Mouse (Mus musculus): Measurements from ENCODE around the gene Fxyd3. TPM values are rescaled to one million over a fixed set of nuclear protein-coding genes. Genes with fewer than 3 reads are reported as not detected.

The Fxyd3 gene
- total and polyA plus RNA-seq, 3 experiments = not detected

DNA sequence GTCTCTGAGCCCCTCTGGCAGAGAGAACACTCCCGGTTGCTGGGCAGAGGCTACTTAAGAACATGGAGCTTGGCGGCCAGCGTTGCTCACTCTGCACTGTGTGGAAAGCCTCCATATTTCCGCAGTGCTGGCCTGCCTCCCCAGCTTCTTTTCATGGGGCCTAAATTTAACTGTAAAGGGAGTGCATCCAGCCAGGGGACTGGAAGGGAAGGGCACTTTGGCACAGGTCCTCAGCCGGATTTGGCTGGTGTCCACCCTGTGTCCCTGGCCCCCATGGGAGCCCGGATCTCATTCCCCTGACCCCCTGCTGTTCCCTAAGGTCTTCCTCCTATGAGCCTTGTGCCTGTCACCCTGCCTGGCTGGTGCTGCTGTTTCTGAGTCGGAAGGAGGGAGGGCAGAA lies 42.0 kb upstream of the Fxyd3 start:
- DNase-seq (ENCODE audit: low read depth, low spot score) = no peak
- Histone ChIP-seq H3K4me1 (ENCODE audit: control insufficient read depth in 1 of 2, insufficient read depth in 2 of 2, low read length in 2 of 2) (no peaks in the 10 kb centered on the region), H3K79me2 (ENCODE audit: control insufficient read depth, insufficient read depth, low read length, poor library complexity) (no peaks in the 10 kb centered on the region), H3K9me3 (replicated peaks; ENCODE audit: insufficient read depth, low read length) (no peaks in the 10 kb centered on the region), H3K27me3 (ENCODE audit: control insufficient read depth in 1 of 2, insufficient read depth in 2 of 2, low read length in 2 of 2) (no peaks in the 10 kb centered on the region), H3K4me3 (ENCODE audit: control insufficient read depth in 1 of 2, insufficient read depth in 1 of 2, low read depth in 2 of 2, low read length in 2 of 2) (no peak overlapping the region), H3K36me3 (ENCODE audit: control insufficient read depth in 1 of 2, insufficient read depth in 2 of 2, low read length in 2 of 2) (no peaks in the 10 kb centered on the region), H3K27ac (ENCODE audit: control insufficient read depth, low read depth, low read length) (no peak overlapping the region), H3K9ac (ENCODE audit: control insufficient read depth, low read depth, low read length, poor library complexity, severe bottlenecking) (no peak overlapping the region)
- TF ChIP-seq EP300 (IDR thresholded peaks at IDR 0.05; ENCODE audit: low read depth in 1 of 2, low read length in 2 of 2) (no peak), ZC3H11A (IDR thresholded peaks at IDR 0.05; ENCODE audit: low read depth, low read length) (no peak), SMC3 (IDR thresholded peaks at IDR 0.05; ENCODE audit: low read depth, low read length) (no peak), USF2 (IDR thresholded peaks at IDR 0.05; ENCODE audit: borderline replicate concordance in 1 of 2, insufficient read depth in 1 of 2, low read depth in 1 of 2, low read length in 2 of 2) (no peak), MXI1 (IDR thresholded peaks at IDR 0.05; ENCODE audit: low read depth, low read length) (no peak), MYC (IDR thresholded peaks at IDR 0.05; ENCODE audit: low read depth, low read length) (no peak), KAT2A (conservative IDR thresholded peaks at IDR 0.05; ENCODE audit: low read depth, low read length) (no peak)

GRCm38 (mm10) chr7:31117465-31117864 lies 41.0 kb upstream of the Fxyd3 start:
- H3K79me2 ChIP-seq (ENCODE audit: control insufficient read depth, insufficient read depth, low read length, poor library complexity) = no peaks in the 10 kb centered on the region
- no peak overlapping the region for H3K9ac ChIP-seq (ENCODE audit: control insufficient read depth, low read depth, low read length, poor library complexity, severe bottlenecking)
- H3K4me3 ChIP-seq (ENCODE audit: control insufficient read depth in 1 of 2, insufficient read depth in 1 of 2, low read depth in 2 of 2, low read length in 2 of 2) = no peak overlapping the region
- DNase-seq (ENCODE audit: low read depth, low spot score) = no peak
- TF ChIP-seq BHLHE40 (IDR thresholded peaks at IDR 0.05; ENCODE audit: borderline replicate concordance, low read depth, low read length) = no peak
- TF ChIP-seq POLR2AphosphoS2 (IDR thresholded peaks at IDR 0.05; ENCODE audit: low read length) = no peak
- no peak for TF ChIP-seq NELFE (IDR thresholded peaks at IDR 0.05; ENCODE audit: low read depth, low read length)
- no peak for TF ChIP-seq MXI1 (IDR thresholded peaks at IDR 0.05; ENCODE audit: low read depth, low read length)
- no peak for TF ChIP-seq MAX (IDR thresholded peaks at IDR 0.05; ENCODE audit: low read length)
- TF ChIP-seq NRF1 (IDR thresholded peaks at IDR 0.05; ENCODE audit: insufficient read depth, low read depth, low read length, poor library complexity, severe bottlenecking) = no peak
- no peak for TF ChIP-seq ZNF384 (IDR thresholded peaks at IDR 0.05; ENCODE audit: low read depth, low read length)
- no peak for TF ChIP-seq ZKSCAN1 (IDR thresholded peaks at IDR 0.05; ENCODE audit: low read depth, low read length)
- no peak for TF ChIP-seq E2F4 (IDR thresholded peaks at IDR 0.05; ENCODE audit: borderline replicate concordance, low read depth, low read length)
- no peak for TF ChIP-seq HCFC1 (IDR thresholded peaks at IDR 0.05; ENCODE audit: low read depth, low read length)
- TF ChIP-seq CHD1 (IDR thresholded peaks at IDR 0.05; ENCODE audit: low read depth, low read length) = no peak
- TF ChIP-seq POLR2A (IDR thresholded peaks at IDR 0.05; ENCODE audit: control insufficient read depth in 1 of 2, insufficient read depth in 1 of 2, low read depth in 1 of 2, low read length in 2 of 2, poor library complexity in 1 of 2) = no peak
- H3K4me1 ChIP-seq (ENCODE audit: control insufficient read depth in 1 of 2, insufficient read depth in 2 of 2, low read length in 2 of 2) = peaks cover 0 to under 1% of the 10 kb centered on the region in 2 experiments; a peak in 1 of 4 replicates
- no peaks in the 10 kb centered on the region for H3K36me3 ChIP-seq (ENCODE audit: control insufficient read depth in 1 of 2, insufficient read depth in 2 of 2, low read length in 2 of 2)
- H3K27ac ChIP-seq (ENCODE audit: control insufficient read depth, low read depth, low read length) = no peak overlapping the region
- no peaks in the 10 kb centered on the region for H3K27me3 ChIP-seq (ENCODE audit: control insufficient read depth in 1 of 2, insufficient read depth in 2 of 2, low read length in 2 of 2)
- H3K9me3 ChIP-seq (replicated peaks; ENCODE audit: insufficient read depth, low read length) = no peaks in the 10 kb centered on the region

Measured in MEL (cell line).